Mouse (Mus musculus) liver, embryonic 11.5 days (tissue): ENCODE results near the gene Prdm15. TPM values are rescaled to one million over a fixed set of nuclear protein-coding genes. Genes with fewer than 3 reads are reported as not detected.
A peak's percentile ranks its signal among the peaks of the same experiment; 100 is the strongest.

Experiments
- ATAC-seq: fragments of 200-750 bp; cut with Nextera tagmentation; replicated peaks from 2 replicates; pipeline ENCODE4 v1.8.0; 2017; ENCODE audit warnings: moderate number of reproducible peaks, mild to moderate bottlenecking, moderate TSS enrichment, moderate library complexity; ENCODE audit not compliant: low FRiP score
- DNase-seq: peaks from one replicate; pipeline ENCODE4 v3.0.0-alpha.2; 2017; ENCODE audit warnings: low spot score
- H3K27ac ChIP-seq: fragments of 300-500 bp; sonication (generic); 2 replicates; pipeline ENCODE4 v1.5.1; 2014; ENCODE audit warnings: mild to moderate bottlenecking, low read depth, low read length, control low read depth
- H3K27me3 ChIP-seq: fragments of 300-500 bp; sonication (generic); replicated peaks from 2 replicates; pipeline ENCODE4 v1.6.1; 2014; ENCODE audit warnings: low read length, mixed read lengths; ENCODE audit not compliant: control insufficient read depth, insufficient read depth
- H3K36me3 ChIP-seq: fragments of 300-500 bp; sonication (generic); 2 replicates; pipeline ENCODE4 v1.6.1; 2014; ENCODE audit warnings: mild to moderate bottlenecking, low read length, moderate library complexity, mixed read lengths; ENCODE audit not compliant: control insufficient read depth, insufficient read depth
- H3K4me1 ChIP-seq: fragments of 300-500 bp; sonication (generic); replicated peaks from 2 replicates; pipeline ENCODE4 v1.6.1; 2014; ENCODE audit warnings: low read length, mixed read lengths; ENCODE audit not compliant: control insufficient read depth, insufficient read depth
- H3K4me2 ChIP-seq: fragments of 300-500 bp; sonication (generic); 2 replicates; pipeline ENCODE4 v1.6.1; 2014; ENCODE audit warnings: mild to moderate bottlenecking, control low read depth, moderate library complexity
- H3K4me3 ChIP-seq: fragments of 300-500 bp; sonication (generic); 2 replicates; pipeline ENCODE4 v1.5.1; 2014; ENCODE audit warnings: low read depth, low read length, control low read depth
- H3K9ac ChIP-seq: fragments of 300-500 bp; sonication (generic); 2 replicates; pipeline ENCODE4 v1.6.1; 2014; ENCODE audit warnings: low read depth, low read length, control low read depth
- H3K9me3 ChIP-seq: fragments of 300-500 bp; sonication (generic); 2 replicates; pipeline ENCODE4 v1.6.1; 2016; ENCODE audit warnings: low read length, inconsistent platforms, mixed read lengths; ENCODE audit not compliant: control insufficient read depth
- WGBS: fragments of 180-500 bp; shearing (Covaris S2); extraction: QIAGEN DNeasy Blood & Tissue Kit; methylation state at CpG from one replicate; pipeline ENCODE4 v1.1.7; 2014; 5-methylcytosine and 5-hydroxymethylcytosine counted together
- polyA plus RNA-seq: library from polyadenylated mRNA; unstranded; fragments of >200 nt; fragmentation: Nextera tagmentation; extraction: Ambion mirVana; gene quantifications from 2 replicates; pipeline ENCODE4 v1.2.1, GENCODE M21; 2014

The Prdm15 gene
- polyA plus RNA-seq, 1 experiment from 2014 or later: 8.3 TPM

- Histone ChIP-seq H3K27me3 (peaks cover 55% of the 10 kb centered on the region), H3K9ac (no peak overlapping the region), H3K4me3 (peak overlapping the region; percentile 54), H3K36me3 (no peaks in the 10 kb centered on the region), H3K9me3 (no peaks in the 10 kb centered on the region), H3K27ac (no peak overlapping the region), H3K4me1 (peaks cover 7% of the 10 kb centered on the region), H3K4me2 (peak overlapping the region; percentile 68)
- WGBS: 9% methylated on average over 13 of the region's 13 CpGs
- no peak for ATAC-seq
- no peak for DNase-seq
Observed at GRCm38 (mm10) chr16:97763990-97764340, 87.7 kb downstream of the Prdm15 start.

- WGBS: 2% methylated on average over 86 of the region's 88 CpGs
- Histone ChIP-seq H3K4me2 (peak within 1 kb of the TSS; percentile 68), H3K4me1 (peaks cover 7% of the 10 kb centered on the region), H3K9me3 (no peaks in the 10 kb centered on the region), H3K27ac (no peak within 1 kb of the TSS; the same call in 1 of the 2 replicates), H3K9ac (peak within 1 kb of the TSS; percentile 31), H3K4me3 (peak within 1 kb of the TSS; percentile 54), H3K27me3 (peaks cover 55% of the 10 kb centered on the region), H3K36me3 (no peaks in the 10 kb centered on the region)
- ATAC-seq: peak; percentile 75
- peak; percentile 55 for DNase-seq
Observed at GRCm38 (mm10) chr16:97763061-97763989, 88.3 kb downstream of the Prdm15 start, which contains the start of gene Ripk4. Gene Ripk4 (minus strand): TSS chr16:97763787.

GRCm38 (mm10) chr16:97761782-97762181 lies 89.9 kb downstream of the Prdm15 start:
- 66% methylated on average over 2 of the region's 2 CpGs for WGBS
- ATAC-seq (no peak), DNase-seq (no peak)
- Histone ChIP-seq H3K4me1 (peaks cover 5% of the 10 kb centered on the region), H3K4me2 (peak overlapping the region; percentile 68; the same call in 1 of the 2 replicates), H3K36me3 (no peaks in the 10 kb centered on the region), H3K27me3 (peaks cover 53% of the 10 kb centered on the region), H3K4me3 (no peak overlapping the region), H3K9ac (no peak overlapping the region), H3K9me3 (no peaks in the 10 kb centered on the region), H3K27ac (no peak overlapping the region)

GRCm38 (mm10) chr16:97759681-97760080 lies 92.0 kb downstream of the Prdm15 start:
- H3K27ac ChIP-seq: no peak overlapping the region
- peaks cover 5% of the 10 kb centered on the region; the same call in 1 of the 2 replicates for H3K4me1 ChIP-seq
- DNase-seq (no peak), ATAC-seq (no peak)
- H3K36me3 ChIP-seq: no peaks in the 10 kb centered on the region
- no peak overlapping the region for H3K4me2 ChIP-seq
- no peak overlapping the region for H3K4me3 ChIP-seq
- no peaks in the 10 kb centered on the region for H3K9me3 ChIP-seq
- peaks cover 33% of the 10 kb centered on the region for H3K27me3 ChIP-seq
- no peak overlapping the region for H3K9ac ChIP-seq
- WGBS: 53% methylated on average over 3 of the region's 3 CpGs

GRCm38 (mm10) chr16:97758288-97758687 lies 93.4 kb downstream of the Prdm15 start:
- Histone ChIP-seq H3K4me3 (no peak overlapping the region), H3K4me1 (0 out of 2 replicates have a peak, but pooled peaks cover 1% of the 10 kb centered on the region), H3K36me3 (no peaks in the 10 kb centered on the region; the same call in 1 of the 2 replicates), H3K27me3 (peaks cover 19% of the 10 kb centered on the region), H3K9ac (no peak overlapping the region), H3K9me3 (no peaks in the 10 kb centered on the region), H3K27ac (no peak overlapping the region), H3K4me2 (no peak overlapping the region)
- WGBS: 50% methylated on average over 2 of the region's 2 CpGs
- no peak for DNase-seq
- ATAC-seq: peak; percentile 56; the same call in 1 of the 2 replicates

GRCm38 (mm10) chr16:97756460-97756859 lies 95.2 kb downstream of the Prdm15 start:
- DNase-seq (no peak), ATAC-seq (no peak)
- Histone ChIP-seq H3K36me3 (no peaks in the 10 kb centered on the region; the same call in 1 of the 2 replicates), H3K27ac (no peak overlapping the region), H3K9ac (no peak overlapping the region), H3K4me2 (no peak overlapping the region), H3K27me3 (peaks cover under 1% of the 10 kb centered on the region), H3K9me3 (no peaks in the 10 kb centered on the region), H3K4me3 (no peak overlapping the region), H3K4me1 (0 out of 2 replicates have a peak, but pooled peaks cover 2% of the 10 kb centered on the region)
- WGBS: 60% methylated on average over 2 of the region's 2 CpGs

- 43% methylated on average over 3 of the region's 3 CpGs for WGBS
- H3K4me3 ChIP-seq: no peak overlapping the region
- 0 out of 2 replicates have a peak, but pooled peaks cover 2% of the 10 kb centered on the region for H3K4me1 ChIP-seq
- H3K4me2 ChIP-seq: no peak overlapping the region
- no peak overlapping the region for H3K27ac ChIP-seq
- H3K9ac ChIP-seq: no peak overlapping the region
- no peaks in the 10 kb centered on the region for H3K27me3 ChIP-seq
- no peak for ATAC-seq
- no peaks in the 10 kb centered on the region for H3K9me3 ChIP-seq
- DNase-seq: no peak
- no peaks in the 10 kb centered on the region; the same call in 1 of the 2 replicates for H3K36me3 ChIP-seq
Observed at GRCm38 (mm10) chr16:97752316-97752941, 99.2 kb downstream of the Prdm15 start.

GRCm38 (mm10) chr16:97751884-97752283 lies 99.8 kb downstream of the Prdm15 start:
- ATAC-seq: no peak
- Histone ChIP-seq H3K4me3 (no peak overlapping the region), H3K36me3 (no peaks in the 10 kb centered on the region; the same call in 1 of the 2 replicates), H3K27ac (no peak overlapping the region), H3K4me1 (0 out of 2 replicates have a peak, but pooled peaks cover 2% of the 10 kb centered on the region), H3K4me2 (no peak overlapping the region), H3K9ac (no peak overlapping the region), H3K9me3 (no peaks in the 10 kb centered on the region), H3K27me3 (no peaks in the 10 kb centered on the region)
- 54% methylated on average over 8 of the region's 8 CpGs for WGBS
- DNase-seq: no peak
